Mouse (Mus musculus): Measurements from ENCODE around the gene Xpr1. TPM values are rescaled to one million over a fixed set of nuclear protein-coding genes. Genes with fewer than 3 reads are reported as not detected.

Gene Xpr1
- polyA plus RNA-seq, 1 experiment from 2014 or later: 24.4 TPM

DNA sequence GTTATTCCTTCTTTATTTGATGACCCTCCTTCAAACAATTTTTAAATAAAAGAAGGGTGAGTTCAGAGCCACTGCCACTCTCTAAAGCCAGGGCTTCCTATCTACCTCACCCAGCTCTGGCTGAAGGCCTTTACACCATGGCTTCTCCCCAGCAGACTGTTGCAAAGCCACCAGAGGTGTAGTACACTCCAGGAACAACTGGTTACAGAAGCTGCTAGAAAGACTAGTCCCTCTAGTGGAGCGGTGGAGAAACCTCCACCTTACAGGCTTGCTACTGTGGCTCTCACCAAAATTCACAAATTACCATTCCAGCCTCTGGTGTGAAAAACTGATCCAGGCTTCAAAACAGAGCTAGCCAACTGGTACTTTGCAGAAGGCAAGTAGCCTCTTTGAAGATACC lies 37.9 kb downstream of the Xpr1 start:
- ChIA-PET POLR2A (interaction anchor here (0.6 kb wide), 1 partner anchor 85 kb away, joined by 3 read pairs; no protein-coding TSS in a partner anchor), CTCF (interaction anchor here (0.7 kb wide), 1 partner anchor 8 kb away, joined by 3 read pairs; no protein-coding TSS in a partner anchor)
- ATAC-seq (no peak), DNase-seq (ENCODE audit: low read depth, low spot score) (no peak)
- H3K27me3 ChIP-seq: no peaks in the 10 kb centered on the region
- TF ChIP-seq CTCF (IDR thresholded peaks at IDR 0.05): peak; percentile 19
- in situ Hi-C loops (cut with MboI; ENCODE audit: low pct_unique_long_range_greater_than_20kb): no loop called here

GRCm38 (mm10) chr1:155372821-155373220 lies 44.4 kb downstream of the Xpr1 start:
- no peaks in the 10 kb centered on the region for H3K27me3 ChIP-seq
- ATAC-seq (no peak), DNase-seq (ENCODE audit: low read depth, low spot score) (no peak)
- in situ Hi-C loops (cut with MboI; ENCODE audit: low pct_unique_long_range_greater_than_20kb): no loop called here
- CTCF ChIA-PET: no interaction called here
- TF ChIP-seq CTCF (IDR thresholded peaks at IDR 0.05): no peak
- POLR2A ChIA-PET: no interaction called here

- ChIA-PET CTCF (interaction anchor here (0.9 kb wide), 1 partner anchor 9 kb away, joined by 3 read pairs; no protein-coding TSS in a partner anchor), POLR2A (interaction anchor here (0.6 kb wide), 1 partner anchor 286 kb away, joined by 6 read pairs; no protein-coding TSS in a partner anchor)
- no peak for DNase-seq (ENCODE audit: low read depth, low spot score)
- no peak for TF ChIP-seq CTCF (IDR thresholded peaks at IDR 0.05)
- in situ Hi-C loops (cut with MboI; ENCODE audit: low pct_unique_long_range_greater_than_20kb): no loop called here
- no peaks in the 10 kb centered on the region for H3K27me3 ChIP-seq
- ATAC-seq: no peak
These were observed 47.0 kb downstream of the Xpr1 start for GRCm38 (mm10) chr1:155370075-155370658.

DNA sequence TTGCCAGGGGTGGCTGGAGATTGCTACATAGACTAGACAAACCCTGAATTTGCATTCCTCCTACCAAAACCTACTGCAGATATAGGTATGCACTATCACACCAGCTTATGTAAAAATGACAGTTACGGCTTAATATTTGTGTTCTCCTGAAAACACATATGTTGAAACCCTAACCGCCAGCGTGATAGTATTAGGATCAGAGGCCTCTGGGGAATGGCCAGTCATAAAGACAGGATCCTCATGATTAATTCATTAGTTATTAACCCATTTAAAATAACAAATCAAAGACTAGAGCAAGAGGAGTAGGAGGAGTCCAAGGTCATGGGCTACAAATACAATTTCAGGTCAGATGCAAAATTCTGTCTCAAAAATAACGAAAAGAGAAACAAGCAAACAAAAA lies 50.8 kb downstream of the Xpr1 start:
- DNase-seq (ENCODE audit: low read depth, low spot score): no peak
- no peak for ATAC-seq
- no peaks in the 10 kb centered on the region for H3K27me3 ChIP-seq
- CTCF ChIA-PET: no interaction called here
- in situ Hi-C loops (cut with MboI; ENCODE audit: low pct_unique_long_range_greater_than_20kb): no loop called here
- POLR2A ChIA-PET: no interaction called here
- no peak for TF ChIP-seq CTCF (IDR thresholded peaks at IDR 0.05)

DNA sequence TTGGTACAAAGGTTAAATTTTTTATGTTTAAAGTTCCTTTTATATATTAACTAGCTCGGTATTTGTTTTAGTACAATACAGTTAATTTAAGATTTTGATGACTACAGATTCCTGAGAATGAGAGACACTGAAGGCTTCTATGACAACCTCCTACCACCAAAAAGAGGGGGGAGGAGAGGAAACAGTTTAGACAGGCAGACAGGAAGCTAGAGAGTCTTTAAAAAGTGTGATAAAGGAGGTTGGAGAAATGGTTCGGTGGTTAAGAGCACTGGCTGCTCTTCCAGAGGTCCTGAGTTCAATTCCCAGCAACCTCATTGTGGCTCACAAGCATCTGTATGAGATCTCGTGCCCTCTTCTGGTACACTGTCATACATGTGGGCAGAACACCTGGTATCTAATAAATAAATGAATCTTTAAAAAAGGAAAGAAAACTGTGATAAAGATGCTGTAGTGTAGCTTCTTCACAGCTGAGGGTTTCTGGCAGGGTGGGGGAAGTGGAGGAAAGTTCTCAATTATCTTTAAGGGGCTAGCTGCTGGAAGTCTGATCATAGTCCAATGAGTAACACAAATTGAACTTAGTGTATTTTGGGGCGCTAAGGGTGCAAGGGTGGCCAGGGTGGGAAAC lies 55.6 kb downstream of the Xpr1 start:
- no peak for TF ChIP-seq CTCF (IDR thresholded peaks at IDR 0.05)
- ChIA-PET POLR2A (interaction anchor here (1.2 kb wide), 1 partner anchor 14 kb away, joined by 3 read pairs; no protein-coding TSS in a partner anchor), CTCF (interaction anchor here (0.6 kb wide), 1 partner anchor 12 kb away, joined by 3 read pairs; no protein-coding TSS in a partner anchor)
- H3K27me3 ChIP-seq: no peaks in the 10 kb centered on the region
- ATAC-seq (no peak), DNase-seq (ENCODE audit: low read depth, low spot score) (no peak)
- in situ Hi-C loops (cut with MboI; ENCODE audit: low pct_unique_long_range_greater_than_20kb): no loop called here

- no peak for ATAC-seq
- ChIA-PET POLR2A (no interaction called here), CTCF (interaction anchor here (1.3 to 1.5 kb wide), 2 partner anchors 19 to 37 kb away, joined by 3 to 4 read pairs; no protein-coding TSS in a partner anchor)
- no peaks in the 10 kb centered on the region for H3K27me3 ChIP-seq
- in situ Hi-C loops (cut with MboI; ENCODE audit: low pct_unique_long_range_greater_than_20kb): no loop called here
- no peak for DNase-seq (ENCODE audit: low read depth, low spot score)
- TF ChIP-seq CTCF (IDR thresholded peaks at IDR 0.05): no peak
These were observed 64.1 kb downstream of the Xpr1 start for GRCm38 (mm10) chr1:155353096-155353495.

DNA sequence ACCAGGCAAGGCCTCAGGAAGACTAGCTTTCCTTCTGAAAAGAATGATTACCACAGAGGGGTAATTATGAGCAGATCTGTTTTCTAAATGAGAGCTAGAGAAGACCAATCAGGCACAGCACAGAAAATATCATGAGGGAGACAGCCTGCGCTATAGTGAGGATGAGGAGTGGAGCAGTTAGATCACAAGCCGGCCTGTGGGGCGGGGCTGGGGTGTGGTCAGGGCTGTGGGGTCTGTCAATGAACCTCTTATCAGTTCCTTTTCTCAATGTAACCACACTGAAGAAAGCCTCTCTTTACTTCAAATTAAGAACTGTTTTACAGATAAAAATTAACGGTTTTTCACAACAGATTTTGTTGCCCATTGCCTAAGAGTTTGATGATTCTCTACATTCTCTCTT lies 65.7 kb downstream of the Xpr1 start:
- DNase-seq (ENCODE audit: low read depth, low spot score): no peak
- no peaks in the 10 kb centered on the region for H3K27me3 ChIP-seq
- in situ Hi-C loops (cut with MboI; ENCODE audit: low pct_unique_long_range_greater_than_20kb): no loop called here
- ChIA-PET POLR2A (interaction anchor here (1.1 kb wide), 1 partner anchor 80 kb away, joined by 3 read pairs; no protein-coding TSS in a partner anchor), CTCF (interaction anchor here (0.9 to 1.6 kb wide), 2 partner anchors 26 to 30 kb away, joined by 3 to 4 read pairs; no protein-coding TSS in a partner anchor)
- ATAC-seq: no peak
- TF ChIP-seq CTCF (IDR thresholded peaks at IDR 0.05): no peak

- H3K27me3 ChIP-seq: no peaks in the 10 kb centered on the region
- peak; percentile 9 for DNase-seq (ENCODE audit: low read depth, low spot score)
- POLR2A ChIA-PET: no interaction called here
- no peak for ATAC-seq
- CTCF ChIA-PET: interaction anchor here (1.4 kb wide), 1 partner anchor 8 kb away, joined by 4 read pairs; no protein-coding TSS in a partner anchor
- in situ Hi-C loops (cut with MboI; ENCODE audit: low pct_unique_long_range_greater_than_20kb): no loop called here
- no peak for TF ChIP-seq CTCF (IDR thresholded peaks at IDR 0.05)
These were observed 68.7 kb downstream of the Xpr1 start for GRCm38 (mm10) chr1:155348491-155348890.

- DNase-seq (ENCODE audit: low read depth, low spot score) (no peak), ATAC-seq (no peak)
- in situ Hi-C loops (cut with MboI; ENCODE audit: low pct_unique_long_range_greater_than_20kb): no loop called here
- TF ChIP-seq CTCF (IDR thresholded peaks at IDR 0.05): no peak
- ChIA-PET POLR2A (no interaction called here), CTCF (no interaction called here)
- no peaks in the 10 kb centered on the region for H3K27me3 ChIP-seq
These were observed 69.9 kb downstream of the Xpr1 start for GRCm38 (mm10) chr1:155347339-155347738.

DNA sequence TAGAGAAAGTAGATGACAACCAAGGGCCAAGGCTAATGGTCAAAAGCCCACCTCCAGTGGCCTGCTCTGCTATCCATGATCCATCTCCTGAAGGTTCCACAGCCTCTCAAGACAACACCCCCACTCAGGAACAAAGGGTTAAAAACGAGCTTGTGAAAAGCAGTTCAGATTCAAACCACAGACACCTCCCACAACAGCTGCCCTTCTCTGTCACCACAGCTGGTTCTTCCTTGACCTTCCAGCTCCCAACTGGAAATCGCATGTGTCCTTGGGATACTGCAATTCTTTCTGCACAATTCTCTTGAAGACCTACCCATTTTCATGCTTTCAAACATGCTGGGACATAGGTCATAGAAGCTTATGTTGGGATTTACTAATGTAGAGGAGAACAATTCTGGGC lies 73.2 kb downstream of the Xpr1 start:
- no peak for DNase-seq (ENCODE audit: low read depth, low spot score)
- no peaks in the 10 kb centered on the region for H3K27me3 ChIP-seq
- CTCF ChIA-PET: interaction anchor here (0.9 kb wide), 1 partner anchor 34 kb away, joined by 4 read pairs; no protein-coding TSS in a partner anchor
- POLR2A ChIA-PET: interaction anchor here (0.5 kb wide), 1 partner anchor 219 kb away, joined by 3 read pairs; no protein-coding TSS in a partner anchor
- ATAC-seq: no peak
- TF ChIP-seq CTCF (IDR thresholded peaks at IDR 0.05): no peak
- in situ Hi-C loops (cut with MboI; ENCODE audit: low pct_unique_long_range_greater_than_20kb): no loop called here

GRCm38 (mm10) chr1:155339622-155340021 lies 77.6 kb downstream of the Xpr1 start:
- ChIA-PET POLR2A (no interaction called here), CTCF (no interaction called here)
- no peak for TF ChIP-seq CTCF (IDR thresholded peaks at IDR 0.05)
- H3K27me3 ChIP-seq: no peaks in the 10 kb centered on the region
- ATAC-seq: no peak
- in situ Hi-C loops (cut with MboI; ENCODE audit: low pct_unique_long_range_greater_than_20kb): no loop called here
- no peak for DNase-seq (ENCODE audit: low read depth, low spot score)
